ENCODE assay signal across 9 mouse cellular contexts in genomic region chr13:117198402-117199083, GRCm38 (mm10). TPM values are rescaled to one million over a fixed set of nuclear protein-coding genes. Genes with fewer than 3 reads are reported as not detected.
DNase-seq lines count a peak whose midpoint lies in the region; TF ChIP-seq lines count a peak whose summit lies in the region.
"Had no signal": no experiment of that assay in that cellular context is flagged by ENCODE, and none has a peak within 500 bp of the region (broad histone marks: within the 10 kb centered on the region; RNA-seq: fewer than 3 reads in every experiment).

No protein-coding gene starts in this region.

- WGBS in cerebellum, adult 2 months = 91% methylated on average over 7 of the region's 7 CpGs

- no peak overlapping the region for H3K4me3 ChIP-seq in cerebellum, adult 2 months (replicated peaks; ENCODE audit: insufficient read depth, low read depth, low read length)
- H3K4me3 ChIP-seq: limb, embryonic 12.5 days had no signal

- H3K27ac ChIP-seq in cerebellum, adult 2 months (ENCODE audit: insufficient read depth, low read length) = no peak overlapping the region
- H3K27ac ChIP-seq: limb, embryonic 12.5 days had no signal

- no peak for TF ChIP-seq POLR2A in cerebellum, adult 2 months (IDR thresholded peaks at IDR 0.05; ENCODE audit: borderline replicate concordance, insufficient read depth, low read length)

- no peaks in the 10 kb centered on the region for H3K27me3 ChIP-seq in cerebellum, adult 2 months (ENCODE audit: control insufficient read depth, insufficient read depth, low read length)
- H3K27me3 ChIP-seq: limb, embryonic 12.5 days had no signal

- peak; percentile 89 to 93 for DNase-seq in CD8-positive naive resting alpha-beta T cell, adult 2 months (ENCODE audit: low read depth in 2 of 2, low spot score in 2 of 2)
- DNase-seq in MN1 (ENCODE audit: low spot score) = peak; percentile 74
- peak; percentile 62 to 82 for DNase-seq in cerebellum, adult 2 months
- peak; percentile 81 for DNase-seq in gastrocnemius, postnatal 10 days
- peak; percentile 60 for DNase-seq in layer of hippocampus, adult 9-11 months
- peak; percentile 85 for DNase-seq in lung, postnatal 14 days
- peak; percentile 39 for DNase-seq in skeletal muscle tissue, adult 2 months (ENCODE audit: low read depth, low spot score)
- DNase-seq in yolk sac, embryonic 10.5 days (ENCODE audit: low spot score) = no peak

- H3K4me1 ChIP-seq in cerebellum, adult 2 months (ENCODE audit: control insufficient read depth, insufficient read depth, low read length) = no peaks in the 10 kb centered on the region
- H3K4me1 ChIP-seq: limb, embryonic 12.5 days had no signal

- peak; percentile 71 for TF ChIP-seq CTCF in cerebellum, adult 2 months (IDR thresholded peaks at IDR 0.05; ENCODE audit: borderline replicate concordance, insufficient read depth, low read depth, low read length)

RNA-seq across cellular contexts. Expression of gene Emb, which starts 9.8 kb away (rescaled TPM):
- 34.7 and 35.7 TPM in 2 replicates for polyA plus RNA-seq in cerebellum, adult 2 months (2012; rRNA removed)
- total RNA-seq in gastrocnemius, postnatal 10 days (2021) = 10 to 100 TPM; 15.8 to 17.9 TPM

RNA-seq across cellular contexts. Expression of gene Gm17509, which starts 22.3 kb away (rescaled TPM):
- 1.6 and 1.8 TPM in 2 replicates for polyA plus RNA-seq in cerebellum, adult 2 months (2012; rRNA removed)
- total RNA-seq in gastrocnemius, postnatal 10 days (2021) = not detected
